Mouse (Mus musculus) stomach, embryonic 16.5 days (tissue): ENCODE measurements around the gene Atxn2. TPM values are rescaled to one million over a fixed set of nuclear protein-coding genes. Genes with fewer than 3 reads are reported as not detected.
A peak's percentile ranks its signal among the peaks of the same experiment; 100 is the strongest.
"Not testable (repeated sequence)": the region's sequence is repeated elsewhere in the genome, so short reads cannot be mapped to it uniquely, and the experiment has no call there.

ENCODE experiments used
- ATAC-seq: fragments of 200-750 bp; cut with Nextera tagmentation; 2 replicates; pipeline ENCODE4 v1.8.0; 2017; ENCODE audit warnings: moderate number of reproducible peaks, moderate TSS enrichment; ENCODE audit not compliant: insufficient read depth, low FRiP score
- H3K27ac ChIP-seq: fragments of 300-500 bp; sonication (generic); 2 replicates; pipeline ENCODE4 v1.5.1; 2014; ENCODE audit warnings: low read length
- H3K27me3 ChIP-seq: fragments of 300-500 bp; sonication (generic); 2 replicates; pipeline ENCODE4 v1.6.1; 2014; ENCODE audit warnings: low read length, control low read depth, mixed read lengths; ENCODE audit not compliant: control insufficient read depth, insufficient read depth
- H3K36me3 ChIP-seq: fragments of 300-500 bp; sonication (generic); 2 replicates; pipeline ENCODE4 v1.6.1; 2014; ENCODE audit warnings: low read length; ENCODE audit not compliant: control insufficient read depth, insufficient read depth
- H3K4me1 ChIP-seq: fragments of 300-500 bp; sonication (generic); 2 replicates; pipeline ENCODE4 v1.6.1; 2014; ENCODE audit warnings: low read length, control low read depth, mixed read lengths; ENCODE audit not compliant: control insufficient read depth, insufficient read depth
- H3K4me2 ChIP-seq: fragments of 300-500 bp; sonication (generic); 2 replicates; pipeline ENCODE4 v1.6.1; 2014; ENCODE audit warnings: low read depth, low read length, mixed read lengths
- H3K4me3 ChIP-seq: fragments of 300-500 bp; sonication (generic); replicated peaks from 2 replicates; pipeline ENCODE4 v1.5.1; 2014; ENCODE audit warnings: mild to moderate bottlenecking, low read length
- H3K9ac ChIP-seq: fragments of 300-500 bp; sonication (generic); 2 replicates; pipeline ENCODE4 v1.6.1; 2014; ENCODE audit warnings: low read length
- H3K9me3 ChIP-seq: fragments of 300-500 bp; sonication (generic); replicated peaks from 2 replicates; pipeline ENCODE4 v1.6.1; 2016; ENCODE audit warnings: low read length, control low read depth; ENCODE audit not compliant: control insufficient read depth
- WGBS: fragments of 180-500 bp; shearing (Covaris S2); extraction: QIAGEN DNeasy Blood & Tissue Kit; methylation state at CpG from one replicate; pipeline ENCODE4 v1.1.7; 2014; 5-methylcytosine and 5-hydroxymethylcytosine counted together
- polyA plus RNA-seq: library from polyadenylated mRNA; unstranded; fragments of >200 nt; fragmentation: Nextera tagmentation; extraction: Ambion mirVana; gene quantifications from 2 replicates; pipeline ENCODE4 v1.2.1, GENCODE M21; 2015

Atxn2 gene
- polyA plus RNA-seq, 1 experiment from 2014 or later, result 36.6 TPM

DNA sequence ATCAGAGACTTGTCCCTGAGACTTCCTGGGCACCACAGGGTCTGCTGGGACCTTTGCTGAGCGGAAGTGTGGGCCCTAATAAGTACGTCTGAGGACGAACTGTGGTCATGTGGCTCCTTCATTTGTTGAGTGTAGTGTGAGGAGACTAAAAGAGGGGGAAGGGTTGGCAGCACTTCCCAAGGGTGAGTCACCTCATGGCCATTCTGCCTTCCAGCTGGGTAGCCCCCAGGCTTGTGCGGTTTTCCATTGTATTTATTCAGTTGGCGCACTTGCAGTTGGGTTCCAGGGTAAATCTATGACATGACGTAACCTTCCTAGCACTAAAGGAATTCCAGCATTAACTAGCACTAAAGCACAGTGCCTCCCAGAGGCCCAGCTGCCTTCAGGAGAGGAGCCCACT, 25.6 kb upstream of the Atxn2 start:
- Histone ChIP-seq H3K4me2 (no peak overlapping the region), H3K36me3 (peaks cover 16% of the 10 kb centered on the region; the same call in 1 of the 2 replicates), H3K9ac (no peak overlapping the region), H3K27me3 (no peaks in the 10 kb centered on the region), H3K4me3 (no peak overlapping the region), H3K4me1 (peaks cover 4% of the 10 kb centered on the region), H3K27ac (no peak overlapping the region), H3K9me3 (no peaks in the 10 kb centered on the region)
- WGBS, result 84% methylated on average over 6 of the region's 6 CpGs
- ATAC-seq, result no peak

- Histone ChIP-seq H3K4me2 (no peak overlapping the region), H3K36me3 (peaks cover 12% of the 10 kb centered on the region; the same call in 1 of the 2 replicates), H3K27ac (no peak overlapping the region), H3K4me1 (peaks cover 10% of the 10 kb centered on the region), H3K4me3 (no peak overlapping the region), H3K27me3 (no peaks in the 10 kb centered on the region), H3K9ac (no peak overlapping the region), H3K9me3 (no peaks in the 10 kb centered on the region)
- 71% methylated on average over 15 of the region's 15 CpGs for WGBS
- ATAC-seq, result no peak
Measured at GRCm38 (mm10) chr5:121686113-121686898, 24.8 kb upstream of the Atxn2 start.

GRCm38 (mm10) chr5:121690482-121691211, 20.5 kb upstream of the Atxn2 start:
- ATAC-seq, result no peak

GRCm38 (mm10) chr5:121691436-121691835, 19.7 kb upstream of the Atxn2 start:
- not testable (repeated sequence) for H3K4me2 ChIP-seq, H3K9ac ChIP-seq, H3K4me3 ChIP-seq, ATAC-seq, H3K27ac ChIP-seq, H3K27me3 ChIP-seq, H3K9me3 ChIP-seq, H3K36me3 ChIP-seq
- peaks cover 10% of the 10 kb centered on the region for H3K4me1 ChIP-seq
- 86% methylated on average over 7 of the region's 7 CpGs for WGBS

More at GRCm38 (mm10) chr5:121690482-121691211, 20.5 kb upstream of the Atxn2 start:
- peaks cover 10% of the 10 kb centered on the region for H3K4me1 ChIP-seq
- WGBS, result 63% methylated on average over 7 of the region's 7 CpGs
- H3K4me3 ChIP-seq, result no peak overlapping the region
- 0 out of 2 replicates have a peak overlapping the region, but pooled peaks have one; percentile 11 for H3K4me2 ChIP-seq
- no peaks in the 10 kb centered on the region for H3K9me3 ChIP-seq
- H3K27ac ChIP-seq, result peak overlapping the region; percentile 68
- no peaks in the 10 kb centered on the region for H3K36me3 ChIP-seq
- H3K27me3 ChIP-seq, result no peaks in the 10 kb centered on the region
- H3K9ac ChIP-seq, result no peak overlapping the region

DNA sequence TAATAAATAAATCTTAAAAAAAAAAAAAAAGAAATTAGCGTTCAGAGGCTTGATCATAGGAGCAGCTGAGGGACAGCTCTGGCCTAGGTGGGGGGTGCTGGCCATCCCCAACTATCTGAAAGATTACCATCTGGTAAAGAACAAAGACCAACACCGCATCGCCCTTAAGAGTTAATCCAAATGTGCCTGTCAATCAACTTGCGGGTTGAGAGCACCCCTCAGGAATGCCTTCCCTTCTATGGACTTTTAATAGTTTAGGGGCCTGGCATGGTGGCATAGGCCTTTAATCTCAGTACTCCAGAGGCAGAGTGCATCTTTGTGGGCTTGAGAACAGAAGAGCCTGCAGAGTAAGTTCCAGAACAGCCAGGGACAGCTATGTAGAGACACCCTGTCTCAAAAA, 18.2 kb upstream of the Atxn2 start:
- H3K4me1 ChIP-seq, result peaks cover 10% of the 10 kb centered on the region
- WGBS, result 74% methylated on average over 4 of the region's 4 CpGs
- no peak overlapping the region for H3K4me3 ChIP-seq
- no peaks in the 10 kb centered on the region for H3K9me3 ChIP-seq
- no peaks in the 10 kb centered on the region for H3K36me3 ChIP-seq
- H3K4me2 ChIP-seq, result no peak overlapping the region
- no peak overlapping the region for H3K27ac ChIP-seq
- ATAC-seq, result no peak
- H3K9ac ChIP-seq, result no peak overlapping the region
- H3K27me3 ChIP-seq, result no peaks in the 10 kb centered on the region

DNA sequence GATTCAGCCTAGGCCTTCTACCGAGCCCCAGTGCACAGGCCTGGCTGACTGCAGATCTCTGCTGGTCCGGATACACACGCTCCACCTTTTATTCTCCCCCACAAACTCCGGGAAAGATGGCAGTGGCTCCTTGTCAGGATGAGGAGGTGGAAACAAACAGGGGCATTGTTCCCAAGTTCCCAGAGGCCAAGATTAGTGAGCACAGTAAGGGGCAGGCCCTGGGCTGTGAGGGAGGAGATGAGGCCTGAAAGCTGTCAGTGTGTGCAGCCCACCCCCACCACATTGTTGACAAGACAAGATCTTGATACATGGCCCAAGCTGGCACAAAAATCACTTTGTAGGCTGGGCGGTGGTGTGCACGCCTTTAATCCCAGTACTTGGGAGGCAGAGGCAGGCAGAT, 14.4 kb upstream of the Atxn2 start:
- WGBS, result 69% methylated on average over 6 of the region's 6 CpGs
- Histone ChIP-seq H3K9ac (no peak overlapping the region), H3K9me3 (no peaks in the 10 kb centered on the region), H3K4me1 (peaks cover 4% of the 10 kb centered on the region; the same call in 1 of the 2 replicates), H3K27me3 (no peaks in the 10 kb centered on the region), H3K4me3 (no peak overlapping the region), H3K36me3 (no peaks in the 10 kb centered on the region), H3K4me2 (no peak overlapping the region), H3K27ac (no peak overlapping the region)
- no peak for ATAC-seq

DNA sequence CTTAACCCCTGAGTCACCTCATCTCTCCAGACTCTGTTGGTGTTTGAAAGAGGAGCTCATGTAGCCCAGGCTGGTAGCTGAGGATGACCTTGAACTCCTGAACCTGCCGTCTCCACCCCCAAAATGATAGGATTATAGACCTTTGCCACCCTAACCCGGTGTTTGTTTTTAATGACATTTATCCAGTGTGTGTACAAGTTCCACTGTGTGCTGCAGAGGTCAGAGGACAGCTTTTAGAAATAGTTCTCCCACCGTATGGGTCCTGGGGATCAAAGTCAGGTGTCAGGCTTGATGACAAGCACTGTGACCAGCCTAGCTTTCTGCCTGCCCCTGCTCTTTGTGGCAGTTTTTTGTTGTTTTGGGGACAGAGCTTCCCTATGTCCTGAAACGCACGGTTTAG, 11.2 kb upstream of the Atxn2 start:
- Histone ChIP-seq H3K4me1 (peaks cover 10% of the 10 kb centered on the region; the same call in 1 of the 2 replicates), H3K4me2 (no peak overlapping the region)
- whole genome bisulfite sequencing, result 46% methylated on average over 5 of the region's 5 CpGs

GRCm38 (mm10) chr5:121700496-121700895, 10.6 kb upstream of the Atxn2 start:
- H3K4me1 ChIP-seq, result peaks cover 12% of the 10 kb centered on the region; the same call in 1 of the 2 replicates
- 0 out of 2 replicates have a peak overlapping the region, but pooled peaks have one; percentile 18 for H3K27ac ChIP-seq
- peak overlapping the region; percentile 66 for H3K9ac ChIP-seq
- H3K9me3 ChIP-seq, result no peaks in the 10 kb centered on the region
- H3K4me3 ChIP-seq, result peak overlapping the region; percentile 10; the same call in 1 of the 2 replicates
- H3K27me3 ChIP-seq, result no peaks in the 10 kb centered on the region
- WGBS, result 14% methylated on average over 11 of the region's 11 CpGs
- no peaks in the 10 kb centered on the region for H3K36me3 ChIP-seq
- ATAC-seq, result no peak
- peak overlapping the region; percentile 40 for H3K4me2 ChIP-seq

More for the DNA sequence above, 11.2 kb upstream of the Atxn2 start:
- H3K4me3 ChIP-seq, result no peak overlapping the region
- H3K9me3 ChIP-seq, result no peaks in the 10 kb centered on the region
- ATAC-seq, result no peak
- H3K27ac ChIP-seq, result no peak overlapping the region
- H3K36me3 ChIP-seq, result no peaks in the 10 kb centered on the region
- no peaks in the 10 kb centered on the region for H3K27me3 ChIP-seq
- H3K9ac ChIP-seq, result peak overlapping the region; percentile 66; the same call in 1 of the 2 replicates
